Mouse (Mus musculus): ENCODE results near the gene Chrm3. TPM values are rescaled to one million over a fixed set of nuclear protein-coding genes. Genes with fewer than 3 reads are reported as not detected.

The Chrm3 gene
- 2.1 and 3.5 TPM in 2 replicates for polyA plus RNA-seq (2012; rRNA removed)

DNA sequence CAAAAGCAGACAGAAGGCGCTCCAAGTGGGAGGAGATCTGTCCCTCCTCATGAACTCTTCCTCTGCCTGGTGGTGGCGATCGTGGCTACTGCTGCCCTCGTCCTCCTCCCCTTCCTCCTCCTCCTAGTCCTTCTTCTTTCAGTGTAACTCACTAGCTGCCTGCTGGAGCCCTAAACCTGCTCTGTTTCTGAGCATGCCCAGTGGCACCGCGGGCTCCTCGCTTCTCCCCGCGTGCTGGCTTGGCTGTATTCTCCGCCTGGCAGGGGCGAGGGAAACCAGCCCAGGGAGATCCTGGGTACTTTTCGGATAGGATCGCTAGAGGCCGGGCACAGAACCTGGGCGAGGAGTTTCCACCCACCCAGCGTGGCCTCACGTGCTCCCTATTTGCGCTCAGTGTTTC, at the start of gene Chrm3:
Gene Chrm3, minus strand, starts transcription at position 71 of the 400 bp plus-strand sequence.

